Mouse (Mus musculus) limb, embryonic 14.5 days (tissue): ENCODE results near the gene Prdm11. TPM values are rescaled to one million over a fixed set of nuclear protein-coding genes. Genes with fewer than 3 reads are reported as not detected.

ENCODE experiments used
- ATAC-seq: fragments of 200-750 bp; cut with Nextera tagmentation; 2 replicates; pipeline ENCODE4 v1.8.0; 2017; ENCODE audit warnings: low read depth, moderate number of reproducible peaks, moderate TSS enrichment; ENCODE audit not compliant: low FRiP score
- DNase-seq: peaks from one replicate; pipeline ENCODE4 v3.0.0-alpha.2; 2015; ENCODE audit warnings: low spot score
- H3K27ac ChIP-seq: fragments of 300-500 bp; sonication (generic); replicated peaks from 2 replicates; pipeline ENCODE4 v1.5.1; 2014; ENCODE audit warnings: low read depth, mild to moderate bottlenecking, low read length, moderate library complexity, mixed read lengths
- H3K27me3 ChIP-seq: fragments of 300-500 bp; sonication (generic); 2 replicates; pipeline ENCODE4 v1.6.1; 2014; ENCODE audit warnings: low read length, mixed read lengths; ENCODE audit not compliant: control insufficient read depth, insufficient read depth
- H3K36me3 ChIP-seq: fragments of 300-500 bp; sonication (generic); 2 replicates; pipeline ENCODE4 v1.6.1; 2014; ENCODE audit warnings: mild to moderate bottlenecking, low read length, moderate library complexity, mixed read lengths; ENCODE audit not compliant: control insufficient read depth, insufficient read depth
- H3K4me1 ChIP-seq: fragments of 300-500 bp; sonication (generic); 2 replicates; pipeline ENCODE4 v1.6.1; 2014; ENCODE audit warnings: antibody characterized with exemption, low read length, mixed read lengths; ENCODE audit not compliant: control insufficient read depth, insufficient read depth
- H3K4me2 ChIP-seq: fragments of 300-500 bp; sonication (generic); replicated peaks from 2 replicates; pipeline ENCODE4 v1.6.1; 2014; ENCODE audit warnings: low read depth, mild to moderate bottlenecking, low read length, moderate library complexity; ENCODE audit not compliant: severe bottlenecking
- H3K4me3 ChIP-seq: fragments of 300-500 bp; sonication (generic); replicated peaks from 2 replicates; pipeline ENCODE4 v1.5.1; 2014; ENCODE audit warnings: low read length
- H3K9ac ChIP-seq: fragments of 300-500 bp; sonication (generic); 2 replicates; pipeline ENCODE4 v1.6.1; 2014; ENCODE audit warnings: mild to moderate bottlenecking, low read depth, low read length, moderate library complexity; ENCODE audit not compliant: severe bottlenecking
- H3K9me3 ChIP-seq: fragments of 300-500 bp; sonication (generic); 2 replicates; pipeline ENCODE4 v1.6.1; 2016; ENCODE audit warnings: low read length; ENCODE audit not compliant: control insufficient read depth
- POLR2A ChIP-seq: fragments of 200-500 bp; IDR thresholded peaks from 2 replicates; pipeline ENCODE4 v1.8.0; 2012; ENCODE audit warnings: inconsistent platforms, mild to moderate bottlenecking, moderate library complexity, borderline replicate concordance; ENCODE audit not compliant: insufficient read depth, insufficient read length; ENCODE audit errors: extremely low read depth
- whole genome bisulfite sequencing: fragments of 180-500 bp; shearing (Covaris S2); extraction: QIAGEN DNeasy Blood & Tissue Kit; methylation state at CpG from one replicate; pipeline ENCODE4 v1.1.7; 2014; 5-methylcytosine and 5-hydroxymethylcytosine counted together
- polyA plus RNA-seq, 2 experiments: library from polyadenylated mRNA; depleted of rRNA in 1 of 2; stranded (reverse) in 1 of 2; unstranded in 1 of 2; fragments of >200 nt; fragmentation: Nextera tagmentation in 1 of 2; extraction: Ambion mirVana in 1 of 2; gene quantifications; 2 replicates each; pipeline versions ENCODE4 v1.2.1 to v1.2.3; 2012 to 2014

Gene Prdm11
- polyA plus RNA-seq, 2 experiments, result 6.5 to 24.4 TPM

DNA sequence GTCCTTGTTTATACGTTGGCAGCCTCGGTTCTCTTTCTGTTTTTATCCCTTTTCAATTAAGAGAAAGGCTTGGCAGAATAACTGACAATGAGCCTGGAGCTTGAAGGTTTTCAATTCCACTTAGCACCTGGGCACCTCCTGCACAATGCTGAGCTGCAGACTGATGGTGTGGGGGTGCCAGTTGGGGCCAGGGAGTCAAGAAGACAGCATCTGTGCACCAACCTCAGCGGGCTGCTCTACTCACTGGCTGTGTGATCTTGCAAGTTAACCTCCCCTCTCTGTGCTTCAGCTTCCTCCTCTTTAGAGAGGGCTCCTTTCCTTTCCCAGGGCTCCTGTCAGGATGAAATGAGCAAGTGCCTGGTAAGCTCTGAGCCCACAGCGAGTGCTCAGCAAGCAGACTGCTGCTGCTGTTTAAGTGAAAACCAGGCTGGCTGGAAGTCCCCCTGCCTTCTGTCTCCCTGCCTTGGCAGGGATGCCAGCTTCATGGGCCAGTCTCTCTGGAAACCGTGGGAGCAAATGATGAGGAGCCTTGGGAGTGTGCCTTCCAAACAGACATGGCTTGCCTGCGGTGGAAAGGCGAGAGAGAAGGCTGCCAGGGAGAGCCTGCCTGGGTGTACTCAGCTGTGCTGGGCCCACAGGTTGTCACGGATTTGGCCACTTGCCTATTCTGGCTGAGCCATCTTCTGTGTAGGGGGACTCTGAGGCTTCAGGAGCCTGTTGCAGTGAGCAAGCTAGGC is 39.5 kb upstream of the Prdm11 start:
- H3K4me2 ChIP-seq, result no peak overlapping the region
- no peak for DNase-seq
- H3K4me1 ChIP-seq, result no peaks in the 10 kb centered on the region; the same call in 1 of the 2 replicates
- no peaks in the 10 kb centered on the region for H3K36me3 ChIP-seq
- no peak overlapping the region for H3K4me3 ChIP-seq
- H3K9ac ChIP-seq, result no peak overlapping the region
- ATAC-seq, result no peak
- no peaks in the 10 kb centered on the region for H3K27me3 ChIP-seq
- TF ChIP-seq POLR2A, result no peak
- no peaks in the 10 kb centered on the region for H3K9me3 ChIP-seq
- 68% methylated on average over 8 of the region's 8 CpGs for WGBS
- H3K27ac ChIP-seq, result no peak overlapping the region

DNA sequence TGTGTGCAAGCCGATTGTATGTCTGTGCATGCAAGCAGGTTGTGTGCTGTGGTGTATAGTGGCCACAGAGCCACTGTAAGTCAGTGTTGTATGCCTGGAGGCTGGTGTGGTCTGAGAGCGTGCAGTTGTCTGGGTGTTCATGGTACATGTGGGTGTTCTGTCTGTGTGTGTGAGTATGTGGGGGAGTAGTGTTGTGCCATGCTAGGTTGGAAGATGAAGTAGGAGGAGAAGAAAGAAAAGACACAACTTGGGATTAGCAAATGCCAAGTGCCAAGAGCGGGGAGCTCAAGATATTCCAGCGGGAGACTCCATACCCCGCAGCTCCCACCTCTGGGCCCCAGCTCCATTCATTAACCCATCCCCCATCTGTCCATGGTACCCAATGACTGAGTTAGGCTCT is 38.5 kb upstream of the Prdm11 start:
- H3K4me3 ChIP-seq, result no peak overlapping the region
- no peak for DNase-seq
- H3K36me3 ChIP-seq, result no peaks in the 10 kb centered on the region
- no peak overlapping the region for H3K4me2 ChIP-seq
- H3K4me1 ChIP-seq, result no peaks in the 10 kb centered on the region; the same call in 1 of the 2 replicates
- no peak for TF ChIP-seq POLR2A
- no peaks in the 10 kb centered on the region for H3K9me3 ChIP-seq
- no peak overlapping the region for H3K27ac ChIP-seq
- no peaks in the 10 kb centered on the region for H3K27me3 ChIP-seq
- WGBS, result 83% methylated on average over 5 of the region's 5 CpGs
- H3K9ac ChIP-seq, result no peak overlapping the region
- no peak for ATAC-seq

GRCm38 (mm10) chr2:93083317-93083716 is 37.4 kb upstream of the Prdm11 start:
- DNase-seq, result no peak
- Histone ChIP-seq H3K27ac (no peak overlapping the region), H3K9ac (no peak overlapping the region), H3K4me3 (no peak overlapping the region), H3K4me1 (no peaks in the 10 kb centered on the region; the same call in 1 of the 2 replicates), H3K4me2 (no peak overlapping the region), H3K27me3 (no peaks in the 10 kb centered on the region), H3K9me3 (no peaks in the 10 kb centered on the region), H3K36me3 (no peaks in the 10 kb centered on the region)
- 56% methylated on average over 4 of the region's 4 CpGs for WGBS
- TF ChIP-seq POLR2A, result no peak
- ATAC-seq, result no peak

GRCm38 (mm10) chr2:93082846-93083245 is 36.9 kb upstream of the Prdm11 start:
- no peaks in the 10 kb centered on the region; the same call in 1 of the 2 replicates for H3K4me1 ChIP-seq
- DNase-seq, result peak; percentile 39
- no peak overlapping the region for H3K4me2 ChIP-seq
- no peak overlapping the region for H3K27ac ChIP-seq
- no peaks in the 10 kb centered on the region for H3K27me3 ChIP-seq
- H3K4me3 ChIP-seq, result no peak overlapping the region
- no peaks in the 10 kb centered on the region for H3K36me3 ChIP-seq
- no peak for TF ChIP-seq POLR2A
- H3K9ac ChIP-seq, result no peak overlapping the region
- H3K9me3 ChIP-seq, result no peaks in the 10 kb centered on the region
- WGBS, result 16% methylated on average over 3 of the region's 3 CpGs
- peak; percentile 74; the same call in 1 of the 2 replicates for ATAC-seq

- no peak overlapping the region for H3K27ac ChIP-seq
- no peaks in the 10 kb centered on the region for H3K36me3 ChIP-seq
- H3K9me3 ChIP-seq, result no peaks in the 10 kb centered on the region
- no peaks in the 10 kb centered on the region; the same call in 1 of the 2 replicates for H3K4me1 ChIP-seq
- WGBS, result 38% methylated on average over 5 of the region's 5 CpGs
- no peak overlapping the region for H3K4me2 ChIP-seq
- no peak for TF ChIP-seq POLR2A
- no peak overlapping the region for H3K4me3 ChIP-seq
- ATAC-seq (no peak), DNase-seq (no peak)
- H3K27me3 ChIP-seq, result no peaks in the 10 kb centered on the region
- H3K9ac ChIP-seq, result no peak overlapping the region
Measured at GRCm38 (mm10) chr2:93080871-93081608, 35.1 kb upstream of the Prdm11 start.
